Mouse (Mus musculus): ENCODE results near the gene Ppp2r5b. TPM values are rescaled to one million over a fixed set of nuclear protein-coding genes. Genes with fewer than 3 reads are reported as not detected.

The Ppp2r5b gene
- polyA plus RNA-seq, 1 experiment: 3.0 TPM

DNA sequence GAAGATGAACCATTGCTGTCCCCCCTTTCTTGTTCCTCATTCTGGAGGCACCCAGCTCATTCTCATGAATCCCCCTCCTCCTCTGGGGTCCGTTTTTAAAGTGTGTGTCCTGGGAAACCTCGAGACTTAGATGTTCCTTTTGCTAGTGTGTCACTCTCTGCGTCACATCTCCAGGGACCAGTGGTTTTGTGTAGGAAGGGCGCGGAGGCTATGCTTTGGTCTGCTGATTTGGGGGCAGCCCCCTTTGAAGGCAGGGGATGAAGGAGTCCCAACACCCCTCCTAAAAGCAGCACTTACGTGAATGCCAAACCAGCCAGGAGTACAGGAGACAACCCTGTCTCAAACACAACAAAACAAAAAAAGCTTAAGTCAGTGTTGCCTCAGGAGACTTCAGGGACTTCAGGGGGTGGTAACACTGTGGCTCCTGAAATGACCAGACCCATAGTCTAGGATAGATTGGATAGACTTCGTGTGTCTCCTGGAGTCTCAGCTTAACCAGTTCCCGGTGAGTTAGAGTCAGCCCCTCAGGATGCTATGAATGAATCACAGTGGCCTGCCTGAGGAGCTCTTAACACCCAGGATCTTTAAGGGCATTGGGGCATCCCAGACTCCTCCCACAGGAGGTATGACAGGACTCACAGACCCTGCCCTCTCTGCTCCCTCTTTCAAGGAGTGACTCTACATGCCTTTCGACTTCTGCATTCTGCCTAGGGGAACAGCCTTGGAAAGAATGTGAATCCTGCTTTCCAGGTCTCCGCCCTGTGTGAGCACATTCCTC is 42.2 kb upstream of the Ppp2r5b start:
- TF ChIP-seq GATA1 (IDR thresholded peaks at IDR 0.05; ENCODE audit: low read length): no peak
- TF ChIP-seq TAL1 (IDR thresholded peaks at IDR 0.05; ENCODE audit: low read length): no peak
- no peaks in the 10 kb centered on the region for H3K9me3 ChIP-seq (ENCODE audit: control insufficient read depth, low read length)
- peaks cover 48% of the 10 kb centered on the region for H3K36me3 ChIP-seq (ENCODE audit: control insufficient read depth)
- H3K4me3 ChIP-seq (replicated peaks): peak overlapping the region; percentile 74
- H3K4me1 ChIP-seq (ENCODE audit: control insufficient read depth): peaks cover 85% of the 10 kb centered on the region
- H3K27me3 ChIP-seq (ENCODE audit: control insufficient read depth): no peaks in the 10 kb centered on the region

DNA sequence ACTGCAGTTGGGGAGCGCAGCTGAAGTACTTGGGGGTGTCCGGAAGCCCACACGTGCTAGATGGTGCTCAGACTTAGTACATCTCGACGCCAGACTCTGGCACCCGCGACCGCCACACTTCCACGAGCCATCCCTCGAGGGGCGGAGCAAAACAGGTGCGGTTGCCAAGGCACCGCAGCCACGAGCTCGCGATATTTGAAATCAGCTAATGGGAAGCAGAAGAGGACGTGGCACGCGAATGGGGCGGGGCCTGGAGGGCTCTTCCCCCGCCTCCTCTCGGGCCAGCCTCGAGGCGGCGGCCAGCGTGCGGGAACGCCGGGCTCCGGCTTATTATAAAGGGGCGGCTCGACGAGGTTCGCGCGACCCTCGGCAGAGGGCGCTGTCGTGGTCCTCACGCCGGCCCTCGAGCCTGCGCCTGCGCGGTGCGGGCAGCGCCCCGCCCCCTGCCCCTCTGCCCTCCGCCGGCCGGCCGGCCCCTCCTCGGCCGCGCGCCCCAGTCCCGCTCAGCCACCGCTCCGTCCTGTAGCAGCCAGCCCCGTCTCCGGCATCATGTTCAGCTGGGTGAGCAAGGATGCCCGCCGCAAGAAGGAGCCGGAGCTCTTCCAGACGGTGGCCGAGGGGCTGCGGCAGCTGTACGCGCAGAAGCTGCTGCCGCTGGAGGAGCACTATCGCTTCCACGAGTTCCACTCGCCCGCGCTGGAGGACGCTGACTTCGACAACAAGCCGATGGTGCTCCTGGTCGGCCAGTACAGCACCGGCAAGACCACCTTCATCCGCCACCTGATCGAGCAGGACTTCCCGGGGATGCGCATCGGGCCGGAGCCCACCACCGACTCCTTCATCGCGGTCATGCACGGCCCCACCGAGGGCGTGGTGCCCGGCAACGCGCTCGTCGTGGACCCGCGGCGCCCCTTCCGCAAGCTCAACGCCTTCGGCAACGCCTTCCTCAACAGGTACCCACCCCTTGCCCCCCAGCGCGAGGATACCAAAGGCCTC is 41.1 kb upstream of the Ppp2r5b start, which contains the start of gene Ehd1:
TSS of gene Ehd1 (plus strand) at position 300 of the 996 bp plus-strand sequence.
- TF ChIP-seq TAL1 (IDR thresholded peaks at IDR 0.05; ENCODE audit: low read length) (no peak), GATA1 (IDR thresholded peaks at IDR 0.05; ENCODE audit: low read length) (no peak)
- H3K9me3 ChIP-seq (ENCODE audit: control insufficient read depth, low read length): no peaks in the 10 kb centered on the region
- H3K36me3 ChIP-seq (ENCODE audit: control insufficient read depth): peaks cover 37% of the 10 kb centered on the region
- no peaks in the 10 kb centered on the region for H3K27me3 ChIP-seq (ENCODE audit: control insufficient read depth)
- H3K4me3 ChIP-seq (replicated peaks): peak within 1 kb of the TSS; percentile 74
- H3K4me1 ChIP-seq (ENCODE audit: control insufficient read depth): peaks cover 77% of the 10 kb centered on the region

DNA sequence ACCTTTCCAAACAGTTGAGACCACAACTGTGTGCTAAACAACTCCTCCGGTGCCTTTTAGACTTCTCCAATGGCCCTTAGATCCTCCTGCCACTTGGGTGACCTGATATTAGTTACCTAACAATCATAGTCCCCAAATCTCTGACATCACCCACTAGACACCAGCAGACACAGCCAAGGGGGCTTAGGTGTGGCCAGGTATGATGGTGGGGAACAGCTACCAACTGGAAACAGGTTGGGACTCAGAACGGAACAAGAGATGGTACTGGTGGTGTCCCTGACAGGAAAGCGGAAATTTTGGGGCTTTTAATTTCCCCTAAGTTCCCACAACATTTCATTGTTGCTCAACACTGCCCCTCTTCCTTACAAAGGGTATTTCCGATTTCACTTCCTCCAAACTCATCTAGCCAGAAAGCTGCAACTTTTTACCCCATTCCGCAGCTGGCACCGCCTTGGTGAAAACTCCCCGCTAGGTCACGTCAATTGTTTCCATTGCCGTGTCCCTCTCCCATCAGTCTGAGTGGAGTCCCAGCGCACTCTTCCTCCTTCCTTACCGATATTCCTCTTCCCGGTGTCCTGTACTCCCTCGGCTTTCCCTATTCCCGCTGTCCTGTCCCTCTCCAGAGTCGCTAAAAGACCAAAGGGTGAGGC is 40.2 kb upstream of the Ppp2r5b start:
- Histone ChIP-seq H3K4me1 (ENCODE audit: control insufficient read depth) (peaks cover 69% of the 10 kb centered on the region), H3K27me3 (ENCODE audit: control insufficient read depth) (no peaks in the 10 kb centered on the region), H3K9me3 (ENCODE audit: control insufficient read depth, low read length) (no peaks in the 10 kb centered on the region), H3K4me3 (replicated peaks) (peak overlapping the region; percentile 74), H3K36me3 (ENCODE audit: control insufficient read depth) (peaks cover 28% of the 10 kb centered on the region)
- TF ChIP-seq GATA1 (IDR thresholded peaks at IDR 0.05; ENCODE audit: low read length) (no peak), TAL1 (IDR thresholded peaks at IDR 0.05; ENCODE audit: low read length) (no peak)

DNA sequence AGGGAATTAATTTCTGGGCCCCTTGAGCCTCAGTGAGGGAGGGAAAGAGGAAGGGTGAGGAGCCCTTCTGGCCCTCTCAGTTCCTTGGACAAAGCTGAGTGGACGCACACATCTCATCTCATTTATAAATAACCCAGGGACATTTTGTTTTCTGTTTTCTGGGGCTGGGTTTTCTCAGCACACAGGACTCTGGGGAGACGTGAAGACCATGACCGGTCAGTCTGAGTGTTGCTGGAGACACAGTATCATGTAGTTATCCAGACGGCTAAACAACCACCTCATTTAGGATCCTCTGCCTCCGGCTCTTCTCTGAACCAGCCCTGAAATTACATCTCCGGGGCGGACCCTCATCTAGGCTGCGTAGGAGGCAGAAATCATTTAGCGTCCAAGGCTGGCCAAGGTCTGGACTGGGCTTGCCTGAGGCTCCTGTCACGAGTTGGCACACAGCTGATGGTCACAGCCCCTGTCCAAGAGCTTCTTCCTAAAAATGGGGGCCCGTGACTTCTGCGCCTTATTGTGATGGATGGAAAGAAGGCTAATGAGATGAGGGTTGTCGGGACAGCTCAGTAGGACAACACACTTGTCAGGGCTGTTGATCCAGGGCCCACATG is 38.4 kb upstream of the Ppp2r5b start:
- no peak overlapping the region for H3K4me3 ChIP-seq (replicated peaks)
- H3K9me3 ChIP-seq (ENCODE audit: control insufficient read depth, low read length): no peaks in the 10 kb centered on the region
- H3K4me1 ChIP-seq (ENCODE audit: control insufficient read depth): peaks cover 57% of the 10 kb centered on the region
- TF ChIP-seq GATA1 (IDR thresholded peaks at IDR 0.05; ENCODE audit: low read length): no peak
- no peak for TF ChIP-seq TAL1 (IDR thresholded peaks at IDR 0.05; ENCODE audit: low read length)
- no peaks in the 10 kb centered on the region for H3K27me3 ChIP-seq (ENCODE audit: control insufficient read depth)
- H3K36me3 ChIP-seq (ENCODE audit: control insufficient read depth): peaks cover 11% of the 10 kb centered on the region

DNA sequence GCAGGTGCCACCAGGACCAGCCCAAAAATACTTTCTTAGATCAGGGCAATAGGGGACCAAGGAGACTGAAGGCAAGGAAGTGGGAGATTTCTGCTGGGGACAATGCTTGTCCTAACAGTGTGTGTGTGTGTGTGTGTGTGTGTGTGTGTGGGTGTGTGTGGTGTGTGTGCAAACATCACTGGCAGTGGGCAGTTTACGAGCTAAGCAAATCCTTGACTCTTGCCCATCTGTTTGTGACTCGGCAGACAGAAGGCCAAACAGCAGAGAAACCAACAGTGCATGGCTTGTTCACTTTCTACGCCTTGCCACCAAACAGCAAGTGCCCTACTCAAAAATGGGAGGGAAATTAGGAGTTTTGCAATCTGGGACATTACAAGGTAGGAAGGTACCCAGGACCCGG is 37.9 kb upstream of the Ppp2r5b start:
- Histone ChIP-seq H3K36me3 (ENCODE audit: control insufficient read depth) (peaks cover 6% of the 10 kb centered on the region), H3K9me3 (ENCODE audit: control insufficient read depth, low read length) (no peaks in the 10 kb centered on the region), H3K4me3 (replicated peaks) (no peak overlapping the region), H3K27me3 (ENCODE audit: control insufficient read depth) (no peaks in the 10 kb centered on the region), H3K4me1 (ENCODE audit: control insufficient read depth) (peaks cover 51% of the 10 kb centered on the region)
- no peak for TF ChIP-seq GATA1 (IDR thresholded peaks at IDR 0.05; ENCODE audit: low read length)
- no peak for TF ChIP-seq TAL1 (IDR thresholded peaks at IDR 0.05; ENCODE audit: low read length)

DNA sequence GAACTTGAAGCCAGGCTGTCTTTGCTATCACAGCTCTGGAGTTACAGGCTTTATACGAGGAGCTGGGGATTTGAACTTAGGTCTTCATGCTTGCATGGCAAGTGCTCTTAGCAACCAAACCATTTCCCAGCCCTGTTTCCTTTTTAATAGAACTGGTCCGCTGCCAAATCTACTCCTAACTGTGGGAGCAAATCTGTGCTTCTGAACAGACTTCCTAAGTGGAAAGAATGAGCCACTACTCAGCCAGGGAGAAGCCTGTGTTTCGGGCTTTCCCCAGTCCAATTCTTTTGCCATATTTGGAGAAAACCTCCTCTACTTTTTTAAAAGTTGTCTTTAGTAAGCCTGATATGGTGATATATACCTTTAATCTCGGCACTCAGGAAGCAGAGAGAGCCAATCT is 37.1 kb upstream of the Ppp2r5b start:
- peaks cover 50% of the 10 kb centered on the region for H3K4me1 ChIP-seq (ENCODE audit: control insufficient read depth)
- TF ChIP-seq GATA1 (IDR thresholded peaks at IDR 0.05; ENCODE audit: low read length) (no peak), TAL1 (IDR thresholded peaks at IDR 0.05; ENCODE audit: low read length) (no peak)

DNA sequence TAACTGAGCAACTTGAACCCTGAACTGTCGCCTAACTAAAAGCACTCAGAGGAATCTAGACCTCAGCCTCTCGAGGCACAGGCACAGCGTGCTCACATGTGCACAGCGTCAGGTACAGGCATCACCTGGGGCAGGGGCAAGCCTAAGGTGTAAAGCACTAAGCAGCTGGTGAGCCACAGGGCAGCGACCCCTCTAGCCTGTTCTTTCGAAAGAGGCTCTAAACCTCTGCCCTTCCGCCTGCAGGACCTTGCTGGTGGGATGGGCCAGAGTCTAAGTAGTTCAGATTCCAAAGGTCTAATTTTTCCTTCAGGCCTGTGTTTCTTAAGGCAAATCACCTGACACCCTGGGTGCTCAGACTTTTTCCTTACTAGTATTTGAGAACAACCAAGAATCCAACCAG is 36.4 kb upstream of the Ppp2r5b start:
- TF ChIP-seq TAL1 (IDR thresholded peaks at IDR 0.05; ENCODE audit: low read length) (no peak), GATA1 (IDR thresholded peaks at IDR 0.05; ENCODE audit: low read length) (no peak)
- H3K4me1 ChIP-seq (ENCODE audit: control insufficient read depth): peaks cover 45% of the 10 kb centered on the region
- H3K9me3 ChIP-seq (ENCODE audit: control insufficient read depth, low read length): no peaks in the 10 kb centered on the region
- H3K36me3 ChIP-seq (ENCODE audit: control insufficient read depth): no peaks in the 10 kb centered on the region
- no peak overlapping the region for H3K4me3 ChIP-seq (replicated peaks)
- 0 out of 2 replicates have a peak, but pooled peaks cover 4% of the 10 kb centered on the region for H3K27me3 ChIP-seq (ENCODE audit: control insufficient read depth)

More for the DNA sequence above, 37.1 kb upstream of the Ppp2r5b start:
- Histone ChIP-seq H3K9me3 (ENCODE audit: control insufficient read depth, low read length) (no peaks in the 10 kb centered on the region), H3K36me3 (ENCODE audit: control insufficient read depth) (no peaks in the 10 kb centered on the region), H3K4me3 (replicated peaks) (no peak overlapping the region), H3K27me3 (ENCODE audit: control insufficient read depth) (0 out of 2 replicates have a peak, but pooled peaks cover 3% of the 10 kb centered on the region)

DNA sequence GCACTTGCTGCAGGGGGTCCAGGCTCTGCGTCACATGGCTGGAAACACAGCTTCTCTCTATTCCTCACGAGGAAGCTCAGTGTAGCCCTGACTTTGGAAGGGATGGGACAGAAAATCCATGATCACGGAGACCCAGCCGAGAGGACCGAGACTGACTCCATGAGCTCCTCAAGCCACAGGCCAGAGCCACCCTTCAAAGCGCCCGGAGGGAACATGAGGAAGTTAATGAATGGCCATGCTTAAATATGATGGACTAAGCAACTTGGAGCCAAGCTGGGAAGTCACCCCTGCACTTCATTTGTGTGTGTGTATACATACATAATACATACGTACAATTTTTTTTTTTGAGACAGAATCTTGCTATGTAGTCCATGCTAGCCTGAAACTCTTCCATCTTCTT is 35.5 kb upstream of the Ppp2r5b start:
- Histone ChIP-seq H3K27me3 (ENCODE audit: control insufficient read depth) (0 out of 2 replicates have a peak, but pooled peaks cover 4% of the 10 kb centered on the region), H3K36me3 (ENCODE audit: control insufficient read depth) (no peaks in the 10 kb centered on the region), H3K4me1 (ENCODE audit: control insufficient read depth) (peaks cover 42% of the 10 kb centered on the region), H3K4me3 (replicated peaks) (no peak overlapping the region), H3K9me3 (ENCODE audit: control insufficient read depth, low read length) (no peaks in the 10 kb centered on the region)
- no peak for TF ChIP-seq TAL1 (IDR thresholded peaks at IDR 0.05; ENCODE audit: low read length)
- TF ChIP-seq GATA1 (IDR thresholded peaks at IDR 0.05; ENCODE audit: low read length): no peak

All from erythroblast, embryonic 14.5 days (primary cell).